Mouse (Mus musculus): ENCODE measurements around the gene 4930452B06Rik. TPM values are rescaled to one million over a fixed set of nuclear protein-coding genes. Genes with fewer than 3 reads are reported as not detected.

4930452B06Rik gene
- polyA plus RNA-seq (2015; fragmentation: Nextera tagmentation; extraction: Ambion mirVana): 5.7 and 7.0 TPM in 2 replicates

GRCm38 (mm10) chr14:8665636-8666411, at the start of gene 4930452B06Rik:
TSS of gene 4930452B06Rik (minus strand) at chr14:8666240.
- Histone ChIP-seq H3K36me3 (no peaks in the 10 kb centered on the region), H3K27ac (replicated peaks) (peak within 1 kb of the TSS; percentile 69), H3K4me3 (replicated peaks) (peak within 1 kb of the TSS; percentile 72), H3K9ac (replicated peaks) (peak within 1 kb of the TSS; percentile 75), H3K4me1 (peaks cover 11% of the 10 kb centered on the region), H3K9me3 (replicated peaks) (no peaks in the 10 kb centered on the region), H3K4me2 (peak within 1 kb of the TSS; percentile 83), H3K27me3 (replicated peaks) (no peaks in the 10 kb centered on the region)
- ATAC-seq (ENCODE audit: low FRiP score): peak; percentile 98
- under 1% methylated on average over 45 of the region's 45 CpGs for WGBS

GRCm38 (mm10) chr14:8712674-8713073, 46.6 kb upstream of the 4930452B06Rik start:
- 86% methylated on average over 4 of the region's 4 CpGs for WGBS
- ATAC-seq (ENCODE audit: low FRiP score): no peak
- Histone ChIP-seq H3K4me2 (no peak overlapping the region), H3K4me3 (replicated peaks) (no peak overlapping the region), H3K27ac (replicated peaks) (no peak overlapping the region), H3K36me3 (no peaks in the 10 kb centered on the region), H3K4me1 (no peaks in the 10 kb centered on the region), H3K9me3 (replicated peaks) (no peaks in the 10 kb centered on the region), H3K27me3 (replicated peaks) (no peaks in the 10 kb centered on the region), H3K9ac (replicated peaks) (no peak overlapping the region)

DNA sequence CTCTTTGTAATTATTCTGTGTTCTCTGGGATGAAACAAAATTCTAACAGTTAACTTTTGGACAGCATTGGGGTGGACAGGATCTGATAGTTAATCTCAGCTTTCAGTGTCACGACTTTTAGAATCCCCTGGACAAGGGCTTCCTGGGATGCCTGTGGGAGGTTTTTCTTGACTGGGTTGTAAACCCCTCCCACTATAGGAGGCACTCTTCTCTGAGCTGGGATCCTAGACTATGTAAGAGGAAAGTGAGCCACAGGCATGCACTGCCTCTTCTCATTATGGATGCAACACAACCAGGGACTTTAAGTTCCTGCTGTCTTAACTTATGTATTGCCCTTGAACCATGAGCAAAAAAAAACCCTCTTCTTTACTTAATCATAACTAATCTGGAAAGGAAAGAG, 23.4 kb upstream of the 4930452B06Rik start:
- ATAC-seq (ENCODE audit: low FRiP score): no peak
- H3K4me3 ChIP-seq (replicated peaks): no peak overlapping the region
- no peaks in the 10 kb centered on the region for H3K9me3 ChIP-seq (replicated peaks)
- H3K27me3 ChIP-seq (replicated peaks): no peaks in the 10 kb centered on the region
- H3K9ac ChIP-seq (replicated peaks): no peak overlapping the region
- no peak overlapping the region for H3K4me2 ChIP-seq
- H3K27ac ChIP-seq (replicated peaks): no peak overlapping the region
- no peaks in the 10 kb centered on the region for H3K4me1 ChIP-seq
- 6% methylated on average over 1 of the region's 1 CpGs for WGBS
- no peaks in the 10 kb centered on the region for H3K36me3 ChIP-seq

DNA sequence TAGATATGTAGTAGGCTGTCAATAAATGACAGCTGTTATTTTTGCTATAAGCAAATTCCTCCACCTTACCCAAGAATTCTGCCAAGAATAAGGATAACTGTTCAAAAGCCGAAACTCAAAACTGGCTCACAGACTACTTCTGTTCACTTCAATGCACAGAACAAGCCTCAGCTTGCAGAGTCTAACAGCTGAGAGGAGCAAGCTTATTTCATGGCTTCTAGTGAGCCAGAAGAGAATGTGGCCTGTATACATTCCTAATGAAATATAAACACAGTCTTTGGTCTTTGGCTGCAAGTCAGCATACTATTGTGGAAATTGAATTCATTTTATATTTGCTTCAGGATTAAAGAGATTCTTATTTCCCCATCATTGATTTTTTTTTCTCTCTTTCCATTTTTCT, 22.4 kb upstream of the 4930452B06Rik start:
- no peak for ATAC-seq (ENCODE audit: low FRiP score)
- no peak overlapping the region for H3K9ac ChIP-seq (replicated peaks)
- no peak overlapping the region for H3K27ac ChIP-seq (replicated peaks)

DNA sequence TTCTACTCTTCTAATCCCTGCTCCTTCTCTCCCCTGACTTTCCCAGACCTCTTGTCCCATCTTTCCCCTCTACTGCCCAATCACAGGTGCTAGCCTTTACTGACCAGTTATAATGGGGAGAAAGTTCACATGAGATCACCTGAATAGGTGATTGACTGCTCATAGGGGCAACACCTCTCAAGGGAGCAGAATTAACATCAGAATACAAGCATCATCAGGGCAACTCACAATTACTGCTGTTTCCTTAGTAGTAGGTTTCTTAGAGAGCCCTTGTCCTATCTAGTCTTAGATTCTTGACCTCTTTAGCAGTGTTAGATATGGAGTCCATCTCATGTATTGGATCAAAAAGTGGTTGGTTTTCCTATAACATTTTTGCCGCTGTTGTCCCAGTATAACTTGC, 20.1 kb upstream of the 4930452B06Rik start:
- Histone ChIP-seq H3K36me3 (no peaks in the 10 kb centered on the region), H3K9ac (replicated peaks) (no peak overlapping the region), H3K4me1 (no peaks in the 10 kb centered on the region), H3K4me2 (no peak overlapping the region), H3K27ac (replicated peaks) (no peak overlapping the region), H3K4me3 (replicated peaks) (no peak overlapping the region), H3K9me3 (replicated peaks) (no peaks in the 10 kb centered on the region), H3K27me3 (replicated peaks) (no peaks in the 10 kb centered on the region)
- 100% methylated on average over 1 of the region's 1 CpGs for WGBS
- ATAC-seq (ENCODE audit: low FRiP score): no peak

More for the DNA sequence above, 22.4 kb upstream of the 4930452B06Rik start:
- H3K4me1 ChIP-seq: no peaks in the 10 kb centered on the region
- no peaks in the 10 kb centered on the region for H3K9me3 ChIP-seq (replicated peaks)
- no peaks in the 10 kb centered on the region for H3K36me3 ChIP-seq
- H3K4me3 ChIP-seq (replicated peaks): no peak overlapping the region
- no peaks in the 10 kb centered on the region for H3K27me3 ChIP-seq (replicated peaks)
- 90% methylated on average over 1 of the region's 1 CpGs for WGBS
- H3K4me2 ChIP-seq: no peak overlapping the region

GRCm38 (mm10) chr14:8679896-8680295, 13.9 kb upstream of the 4930452B06Rik start:
- 94% methylated on average over 4 of the region's 4 CpGs for WGBS
- H3K36me3 ChIP-seq: no peaks in the 10 kb centered on the region
- no peak for ATAC-seq (ENCODE audit: low FRiP score)
- H3K27me3 ChIP-seq (replicated peaks): no peaks in the 10 kb centered on the region
- H3K4me2 ChIP-seq: no peak overlapping the region
- H3K4me1 ChIP-seq: no peaks in the 10 kb centered on the region
- H3K4me3 ChIP-seq (replicated peaks): no peak overlapping the region
- no peaks in the 10 kb centered on the region for H3K9me3 ChIP-seq (replicated peaks)
- no peak overlapping the region for H3K9ac ChIP-seq (replicated peaks)
- H3K27ac ChIP-seq (replicated peaks): no peak overlapping the region

- no peak for ATAC-seq (ENCODE audit: low FRiP score)
- Histone ChIP-seq H3K9ac (replicated peaks) (no peak overlapping the region), H3K27me3 (replicated peaks) (no peaks in the 10 kb centered on the region), H3K4me3 (replicated peaks) (no peak overlapping the region), H3K9me3 (replicated peaks) (no peaks in the 10 kb centered on the region), H3K36me3 (no peaks in the 10 kb centered on the region), H3K27ac (replicated peaks) (no peak overlapping the region), H3K4me1 (peaks cover 2% of the 10 kb centered on the region; the same call in 1 of the 2 replicates), H3K4me2 (no peak overlapping the region)
These were observed 5.7 kb downstream of the 4930452B06Rik start for GRCm38 (mm10) chr14:8660359-8660758.

GRCm38 (mm10) chr14:8641650-8642279, 24.3 kb downstream of the 4930452B06Rik start:
- H3K4me3 ChIP-seq (replicated peaks): no peak overlapping the region
- H3K9ac ChIP-seq (replicated peaks): no peak overlapping the region
- 49% methylated on average over 9 of the region's 9 CpGs for WGBS
- no peak overlapping the region for H3K4me2 ChIP-seq
- ATAC-seq (ENCODE audit: low FRiP score): no peak
- no peak overlapping the region for H3K27ac ChIP-seq (replicated peaks)
- no peaks in the 10 kb centered on the region for H3K27me3 ChIP-seq (replicated peaks)
- H3K9me3 ChIP-seq (replicated peaks): no peaks in the 10 kb centered on the region
- no peaks in the 10 kb centered on the region for H3K36me3 ChIP-seq
- H3K4me1 ChIP-seq: 0 out of 2 replicates have a peak, but pooled peaks cover 5% of the 10 kb centered on the region

- Histone ChIP-seq H3K4me2 (no peak overlapping the region), H3K4me1 (no peaks in the 10 kb centered on the region), H3K27ac (replicated peaks) (no peak overlapping the region), H3K9ac (replicated peaks) (no peak overlapping the region), H3K27me3 (replicated peaks) (no peaks in the 10 kb centered on the region), H3K4me3 (replicated peaks) (no peak overlapping the region), H3K36me3 (no peaks in the 10 kb centered on the region), H3K9me3 (replicated peaks) (no peaks in the 10 kb centered on the region)
- no peak for ATAC-seq (ENCODE audit: low FRiP score)
- WGBS: 77% methylated on average over 6 of the region's 6 CpGs
These were observed 33.8 kb downstream of the 4930452B06Rik start for GRCm38 (mm10) chr14:8632211-8632610.

- H3K4me1 ChIP-seq: no peaks in the 10 kb centered on the region
- 81% methylated on average over 5 of the region's 5 CpGs for WGBS
- H3K4me3 ChIP-seq (replicated peaks): no peak overlapping the region
- no peaks in the 10 kb centered on the region for H3K36me3 ChIP-seq
- ATAC-seq (ENCODE audit: low FRiP score): no peak
- no peaks in the 10 kb centered on the region for H3K9me3 ChIP-seq (replicated peaks)
- no peak overlapping the region for H3K9ac ChIP-seq (replicated peaks)
- no peak overlapping the region for H3K4me2 ChIP-seq
- no peak overlapping the region for H3K27ac ChIP-seq (replicated peaks)
- no peaks in the 10 kb centered on the region for H3K27me3 ChIP-seq (replicated peaks)
These were observed 37.6 kb downstream of the 4930452B06Rik start for GRCm38 (mm10) chr14:8628406-8628805.

GRCm38 (mm10) chr14:8627481-8627880, 38.6 kb downstream of the 4930452B06Rik start:
- 86% methylated on average over 4 of the region's 4 CpGs for WGBS
- H3K36me3 ChIP-seq: no peaks in the 10 kb centered on the region
- H3K27ac ChIP-seq (replicated peaks): no peak overlapping the region
- no peak overlapping the region for H3K4me3 ChIP-seq (replicated peaks)
- no peak for ATAC-seq (ENCODE audit: low FRiP score)
- no peak overlapping the region for H3K9ac ChIP-seq (replicated peaks)
- H3K27me3 ChIP-seq (replicated peaks): no peaks in the 10 kb centered on the region
- H3K9me3 ChIP-seq (replicated peaks): no peaks in the 10 kb centered on the region
- H3K4me2 ChIP-seq: no peak overlapping the region
- no peaks in the 10 kb centered on the region for H3K4me1 ChIP-seq

- WGBS: 70% methylated on average over 6 of the region's 6 CpGs
- Histone ChIP-seq H3K27ac (replicated peaks) (no peak overlapping the region), H3K4me3 (replicated peaks) (no peak overlapping the region)
These were observed 44.9 kb downstream of the 4930452B06Rik start for GRCm38 (mm10) chr14:8621164-8621563.

More at GRCm38 (mm10) chr14:8621164-8621563, 44.9 kb downstream of the 4930452B06Rik start:
- H3K9ac ChIP-seq (replicated peaks): no peak overlapping the region
- H3K27me3 ChIP-seq (replicated peaks): no peaks in the 10 kb centered on the region
- H3K4me2 ChIP-seq: no peak overlapping the region
- ATAC-seq (ENCODE audit: low FRiP score): no peak
- H3K36me3 ChIP-seq: no peaks in the 10 kb centered on the region
- H3K9me3 ChIP-seq (replicated peaks): no peaks in the 10 kb centered on the region
- H3K4me1 ChIP-seq: no peaks in the 10 kb centered on the region
